Mouse (Mus musculus): ENCODE measurements around the gene Lypd6b. TPM values are rescaled to one million over a fixed set of nuclear protein-coding genes. Genes with fewer than 3 reads are reported as not detected.

Lypd6b gene
- polyA plus RNA-seq, 1 experiment, result 6.0 TPM

DNA sequence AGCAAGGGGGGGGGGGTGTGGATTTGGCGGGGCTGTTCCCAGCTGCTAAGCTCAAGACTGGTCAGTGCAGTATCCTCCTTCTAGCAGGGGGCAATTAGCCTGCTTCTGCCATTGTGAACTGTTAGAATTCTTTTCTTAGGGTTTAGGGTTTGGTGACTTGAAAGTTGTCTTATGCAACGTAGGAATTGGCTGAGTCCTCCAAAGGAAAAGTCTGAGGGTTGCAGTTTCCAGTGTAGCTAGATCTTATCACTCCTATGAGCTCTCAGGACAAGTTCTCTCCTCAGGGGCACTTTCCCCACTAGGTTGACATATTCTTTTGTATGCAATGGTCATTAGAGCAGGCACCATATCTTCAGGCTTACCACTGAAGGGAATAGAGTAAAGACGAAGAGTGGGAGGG, 1.2 kb downstream of the Lypd6b start:
- Histone ChIP-seq H3K27me3 (ENCODE audit: control insufficient read depth, insufficient read depth, low read length, poor library complexity, severe bottlenecking) (peaks cover 8% of the 10 kb centered on the region), H3K9ac (ENCODE audit: low read depth, poor library complexity, severe bottlenecking) (no peak overlapping the region), H3K36me3 (ENCODE audit: control insufficient read depth, insufficient read depth, low read length, poor library complexity, severe bottlenecking) (no peaks in the 10 kb centered on the region), H3K4me1 (ENCODE audit: control insufficient read depth, insufficient read depth, low read length) (no peaks in the 10 kb centered on the region), H3K27ac (ENCODE audit: insufficient read depth, low read length) (no peak overlapping the region), H3K4me3 (ENCODE audit: low read depth, low read length) (no peak overlapping the region), H3K9me3 (replicated peaks; ENCODE audit: control insufficient read depth, insufficient read depth, low read length, poor library complexity, severe bottlenecking) (no peaks in the 10 kb centered on the region)
- no peak for TF ChIP-seq CTCF (IDR thresholded peaks at IDR 0.05; ENCODE audit: low read depth, low read length)
- TF ChIP-seq EP300 (IDR thresholded peaks at IDR 0.05; ENCODE audit: insufficient read depth, low read depth, low read length), result no peak
- TF ChIP-seq POLR2A (IDR thresholded peaks at IDR 0.05; ENCODE audit: insufficient read depth, low read length), result no peak

DNA sequence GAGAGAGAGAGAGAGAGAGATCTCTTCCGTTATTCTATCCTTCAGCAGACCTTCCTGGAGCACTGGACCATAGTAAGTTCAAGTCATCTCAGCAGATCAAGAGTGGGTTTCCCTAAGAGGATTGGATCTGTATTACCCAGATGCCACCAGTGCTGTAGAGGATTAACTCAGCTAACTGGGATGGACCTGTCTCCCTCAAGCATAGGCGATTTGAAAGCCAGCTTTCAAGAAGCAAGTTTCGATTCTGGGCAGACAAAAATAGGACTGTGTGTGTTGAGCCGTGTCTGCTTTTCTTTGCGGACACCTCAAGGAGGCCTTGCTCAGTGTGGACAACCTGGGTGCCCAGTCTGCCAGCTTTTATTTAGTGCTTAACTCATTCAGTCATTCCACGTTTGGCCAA, 1.6 kb downstream of the Lypd6b start:
- TF ChIP-seq CTCF (IDR thresholded peaks at IDR 0.05; ENCODE audit: low read depth, low read length), result no peak
- no peak for TF ChIP-seq POLR2A (IDR thresholded peaks at IDR 0.05; ENCODE audit: insufficient read depth, low read length)
- Histone ChIP-seq H3K9ac (ENCODE audit: low read depth, poor library complexity, severe bottlenecking) (no peak overlapping the region), H3K9me3 (replicated peaks; ENCODE audit: control insufficient read depth, insufficient read depth, low read length, poor library complexity, severe bottlenecking) (no peaks in the 10 kb centered on the region), H3K4me3 (ENCODE audit: low read depth, low read length) (no peak overlapping the region), H3K36me3 (ENCODE audit: control insufficient read depth, insufficient read depth, low read length, poor library complexity, severe bottlenecking) (no peaks in the 10 kb centered on the region), H3K4me1 (ENCODE audit: control insufficient read depth, insufficient read depth, low read length) (no peaks in the 10 kb centered on the region), H3K27ac (ENCODE audit: insufficient read depth, low read length) (no peak overlapping the region), H3K27me3 (ENCODE audit: control insufficient read depth, insufficient read depth, low read length, poor library complexity, severe bottlenecking) (peaks cover 8% of the 10 kb centered on the region)

DNA sequence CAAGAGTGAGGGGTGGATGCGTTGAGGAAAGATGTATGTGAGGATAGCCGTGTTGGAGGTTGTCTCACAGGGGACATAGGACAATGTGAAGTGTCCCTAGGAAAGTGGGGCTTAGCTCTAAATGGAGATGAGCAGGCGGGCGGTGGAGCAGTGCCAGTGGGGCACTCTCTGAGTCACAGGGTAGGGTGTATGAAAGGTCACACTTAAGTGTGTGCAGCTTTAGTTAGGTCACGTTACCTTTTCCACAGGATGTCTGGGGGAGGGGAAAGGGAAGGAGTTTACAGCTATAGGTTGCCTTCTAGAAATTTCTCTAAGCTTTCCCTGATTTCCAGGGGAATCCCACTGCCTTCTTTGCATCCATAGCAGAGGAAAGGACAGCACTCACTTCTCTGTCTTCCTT, 2.0 kb downstream of the Lypd6b start:
- Histone ChIP-seq H3K9me3 (replicated peaks; ENCODE audit: control insufficient read depth, insufficient read depth, low read length, poor library complexity, severe bottlenecking) (no peaks in the 10 kb centered on the region), H3K4me3 (ENCODE audit: low read depth, low read length) (no peak overlapping the region), H3K36me3 (ENCODE audit: control insufficient read depth, insufficient read depth, low read length, poor library complexity, severe bottlenecking) (no peaks in the 10 kb centered on the region), H3K4me1 (ENCODE audit: control insufficient read depth, insufficient read depth, low read length) (no peaks in the 10 kb centered on the region), H3K27me3 (ENCODE audit: control insufficient read depth, insufficient read depth, low read length, poor library complexity, severe bottlenecking) (peaks cover 8% of the 10 kb centered on the region), H3K9ac (ENCODE audit: low read depth, poor library complexity, severe bottlenecking) (no peak overlapping the region), H3K27ac (ENCODE audit: insufficient read depth, low read length) (no peak overlapping the region)
- TF ChIP-seq CTCF (IDR thresholded peaks at IDR 0.05; ENCODE audit: low read depth, low read length) (no peak), POLR2A (IDR thresholded peaks at IDR 0.05; ENCODE audit: insufficient read depth, low read length) (no peak)

DNA sequence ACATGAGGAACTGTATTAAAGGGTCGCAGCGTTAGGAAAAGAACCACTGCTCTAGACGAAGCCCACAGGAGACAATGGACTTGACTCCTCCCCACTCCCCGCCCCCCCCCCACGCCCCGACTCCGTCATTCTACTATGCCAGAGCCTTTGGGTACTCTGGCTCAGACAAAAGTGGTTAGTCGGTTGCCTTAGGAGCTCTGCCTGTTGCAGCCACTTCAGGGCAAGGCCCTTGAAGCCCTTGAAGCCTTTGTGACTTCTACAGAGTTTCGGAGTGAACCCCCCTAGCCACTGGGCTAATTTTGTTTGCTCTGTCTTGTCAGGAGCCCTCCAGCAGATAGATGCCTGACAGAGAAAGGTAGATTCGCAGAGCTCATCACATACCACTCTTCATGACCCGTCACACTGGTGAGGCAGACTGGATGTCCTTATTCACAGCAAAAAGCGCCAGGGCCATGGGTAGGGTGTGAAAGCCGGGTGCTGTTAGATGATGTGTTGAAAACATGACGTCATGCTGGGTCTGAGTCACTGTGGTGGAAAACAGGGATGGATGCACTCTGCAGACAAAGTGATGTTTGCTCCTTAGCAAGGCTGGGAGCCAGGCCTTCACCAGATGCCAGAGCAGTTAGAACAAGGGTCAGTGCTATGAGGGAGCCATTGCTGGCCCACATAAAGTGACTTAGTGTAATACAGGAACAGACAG, 10.1 kb downstream of the Lypd6b start:
- Histone ChIP-seq H3K9me3 (replicated peaks; ENCODE audit: control insufficient read depth, insufficient read depth, low read length, poor library complexity, severe bottlenecking) (no peaks in the 10 kb centered on the region; the same call in 1 of the 2 replicates), H3K27me3 (ENCODE audit: control insufficient read depth, insufficient read depth, low read length, poor library complexity, severe bottlenecking) (no peaks in the 10 kb centered on the region), H3K9ac (ENCODE audit: low read depth, poor library complexity, severe bottlenecking) (no peak overlapping the region), H3K36me3 (ENCODE audit: control insufficient read depth, insufficient read depth, low read length, poor library complexity, severe bottlenecking) (no peaks in the 10 kb centered on the region), H3K4me3 (ENCODE audit: low read depth, low read length) (no peak overlapping the region), H3K27ac (ENCODE audit: insufficient read depth, low read length) (no peak overlapping the region), H3K4me1 (ENCODE audit: control insufficient read depth, insufficient read depth, low read length) (no peaks in the 10 kb centered on the region)
- TF ChIP-seq CTCF (IDR thresholded peaks at IDR 0.05; ENCODE audit: low read depth, low read length) (no peak), EP300 (IDR thresholded peaks at IDR 0.05; ENCODE audit: insufficient read depth, low read depth, low read length) (no peak), POLR2A (IDR thresholded peaks at IDR 0.05; ENCODE audit: insufficient read depth, low read length) (no peak)

DNA sequence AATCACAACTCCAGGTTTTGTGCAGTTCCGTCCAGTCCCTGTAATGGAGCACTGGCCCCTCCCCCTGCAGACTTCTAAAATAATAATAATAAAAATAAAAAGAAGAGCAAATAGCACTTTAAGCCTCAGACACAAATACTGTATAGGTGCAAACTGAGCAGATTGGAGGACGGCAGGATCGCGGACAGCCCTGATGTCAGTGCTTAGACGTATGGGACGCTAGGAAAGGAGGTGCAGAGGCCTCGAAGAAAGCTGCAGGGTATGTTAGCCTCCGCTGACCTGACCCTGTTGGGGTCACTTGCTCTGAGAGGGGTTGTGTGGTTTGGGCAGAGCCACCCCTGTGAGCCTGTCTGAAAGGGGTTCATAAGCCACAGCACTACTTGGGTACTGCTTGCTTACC, 17.0 kb downstream of the Lypd6b start:
- Histone ChIP-seq H3K9me3 (replicated peaks; ENCODE audit: control insufficient read depth, insufficient read depth, low read length, poor library complexity, severe bottlenecking) (no peaks in the 10 kb centered on the region; the same call in 1 of the 2 replicates), H3K27ac (ENCODE audit: insufficient read depth, low read length) (no peak overlapping the region), H3K27me3 (ENCODE audit: control insufficient read depth, insufficient read depth, low read length, poor library complexity, severe bottlenecking) (no peaks in the 10 kb centered on the region), H3K9ac (ENCODE audit: low read depth, poor library complexity, severe bottlenecking) (no peak overlapping the region), H3K4me3 (ENCODE audit: low read depth, low read length) (no peak overlapping the region), H3K4me1 (ENCODE audit: control insufficient read depth, insufficient read depth, low read length) (peaks cover 3% of the 10 kb centered on the region), H3K36me3 (ENCODE audit: control insufficient read depth, insufficient read depth, low read length, poor library complexity, severe bottlenecking) (no peaks in the 10 kb centered on the region)
- no peak for TF ChIP-seq POLR2A (IDR thresholded peaks at IDR 0.05; ENCODE audit: insufficient read depth, low read length)
- no peak for TF ChIP-seq EP300 (IDR thresholded peaks at IDR 0.05; ENCODE audit: insufficient read depth, low read depth, low read length)
- TF ChIP-seq CTCF (IDR thresholded peaks at IDR 0.05; ENCODE audit: low read depth, low read length), result no peak

DNA sequence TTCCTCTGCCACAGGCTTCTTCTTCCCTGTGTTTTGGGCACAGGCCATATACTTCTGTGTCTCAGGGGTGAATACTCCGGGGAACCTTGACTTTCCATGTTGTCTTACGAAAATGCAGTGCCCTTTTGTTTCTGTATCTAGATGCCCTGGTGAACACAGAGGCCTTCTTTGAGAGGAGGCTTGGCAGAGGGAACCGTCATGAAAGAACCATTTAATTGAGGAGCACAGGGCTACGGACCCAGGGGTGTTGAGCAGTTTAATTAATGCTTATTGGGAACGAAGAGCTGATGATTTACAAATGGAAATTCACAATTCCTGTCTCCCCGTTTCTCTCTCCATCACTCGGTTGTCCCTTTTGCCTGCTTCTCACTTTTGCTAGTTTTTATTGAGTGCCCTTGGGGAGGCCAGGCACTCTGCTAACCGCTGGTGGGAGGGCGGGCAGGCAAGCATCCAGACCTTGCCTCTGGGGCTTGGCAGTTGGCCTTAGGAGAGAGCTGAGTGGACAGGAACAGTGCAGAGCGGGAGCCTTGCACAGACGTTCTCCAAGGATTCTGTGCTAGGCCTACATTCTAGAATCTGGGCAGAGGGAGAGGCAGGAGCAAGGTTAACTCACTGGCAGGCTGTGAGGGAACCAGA, 18.4 kb downstream of the Lypd6b start:
- Histone ChIP-seq H3K27me3 (ENCODE audit: control insufficient read depth, insufficient read depth, low read length, poor library complexity, severe bottlenecking) (no peaks in the 10 kb centered on the region), H3K4me1 (ENCODE audit: control insufficient read depth, insufficient read depth, low read length) (peaks cover 6% of the 10 kb centered on the region), H3K9ac (ENCODE audit: low read depth, poor library complexity, severe bottlenecking) (no peak overlapping the region), H3K9me3 (replicated peaks; ENCODE audit: control insufficient read depth, insufficient read depth, low read length, poor library complexity, severe bottlenecking) (no peaks in the 10 kb centered on the region), H3K27ac (ENCODE audit: insufficient read depth, low read length) (no peak overlapping the region), H3K36me3 (ENCODE audit: control insufficient read depth, insufficient read depth, low read length, poor library complexity, severe bottlenecking) (no peaks in the 10 kb centered on the region), H3K4me3 (ENCODE audit: low read depth, low read length) (no peak overlapping the region)
- TF ChIP-seq POLR2A (IDR thresholded peaks at IDR 0.05; ENCODE audit: insufficient read depth, low read length) (no peak), CTCF (IDR thresholded peaks at IDR 0.05; ENCODE audit: low read depth, low read length) (no peak), EP300 (IDR thresholded peaks at IDR 0.05; ENCODE audit: insufficient read depth, low read depth, low read length) (no peak)

Data from ES-Bruce4 (cell line).